Mouse (Mus musculus): ENCODE measurements around the gene Cds1. TPM values are rescaled to one million over a fixed set of nuclear protein-coding genes. Genes with fewer than 3 reads are reported as not detected.
"Not testable (repeated sequence)": the region's sequence is repeated elsewhere in the genome, so short reads cannot be mapped to it uniquely, and the experiment has no call there.

Gene Cds1
- polyA plus RNA-seq, 1 experiment from 2014 or later: 2.2 TPM

- no peak for DNase-seq
- Histone ChIP-seq H3K4me1 (ENCODE audit: insufficient read depth) (no peaks in the 10 kb centered on the region), H3K27ac (ENCODE audit: low read depth) (no peak overlapping the region), H3K9me3 (ENCODE audit: low read depth, low read length) (no peaks in the 10 kb centered on the region), H3K4me2 (no peak overlapping the region), H3K27me3 (ENCODE audit: insufficient read depth, low read length) (no peaks in the 10 kb centered on the region), H3K4me3 (ENCODE audit: low read depth, low read length) (no peak overlapping the region), H3K36me3 (ENCODE audit: insufficient read depth) (peaks cover 52% of the 10 kb centered on the region), H3K9ac (no peak overlapping the region)
- TF ChIP-seq CTCF (IDR thresholded peaks at IDR 0.05; ENCODE audit: low read depth): peak; percentile 31; the same call in 1 of the 2 replicates
- WGBS: 71% methylated on average over 8 of the region's 8 CpGs
- ATAC-seq (ENCODE audit: insufficient read depth): no peak
These were observed 68.9 kb downstream of the Cds1 start for GRCm38 (mm10) chr5:101833875-101834274.

- WGBS: 91% methylated on average over 11 of the region's 11 CpGs
- no peak overlapping the region for H3K4me2 ChIP-seq
- no peaks in the 10 kb centered on the region for H3K4me1 ChIP-seq (ENCODE audit: insufficient read depth)
- H3K4me3 ChIP-seq (ENCODE audit: low read depth, low read length): no peak overlapping the region
- DNase-seq (no peak), ATAC-seq (ENCODE audit: insufficient read depth) (no peak)
- H3K9ac ChIP-seq: no peak overlapping the region
- TF ChIP-seq CTCF (IDR thresholded peaks at IDR 0.05; ENCODE audit: low read depth): no peak
- no peaks in the 10 kb centered on the region for H3K9me3 ChIP-seq (ENCODE audit: low read depth, low read length)
- H3K27ac ChIP-seq (ENCODE audit: low read depth): no peak overlapping the region
- H3K36me3 ChIP-seq (ENCODE audit: insufficient read depth): peaks cover 65% of the 10 kb centered on the region
- no peaks in the 10 kb centered on the region for H3K27me3 ChIP-seq (ENCODE audit: insufficient read depth, low read length)
These were observed 71.3 kb downstream of the Cds1 start for GRCm38 (mm10) chr5:101836221-101836620.

GRCm38 (mm10) chr5:101837605-101838004 is 72.7 kb downstream of the Cds1 start:
- H3K36me3 ChIP-seq (ENCODE audit: insufficient read depth): peaks cover 69% of the 10 kb centered on the region
- not testable (repeated sequence) for ATAC-seq (ENCODE audit: insufficient read depth); H3K27ac ChIP-seq (ENCODE audit: low read depth); H3K9me3 ChIP-seq (ENCODE audit: low read depth, low read length); H3K27me3 ChIP-seq (ENCODE audit: insufficient read depth, low read length); H3K9ac ChIP-seq; H3K4me2 ChIP-seq; H3K4me3 ChIP-seq (ENCODE audit: low read depth, low read length); H3K4me1 ChIP-seq (ENCODE audit: insufficient read depth); DNase-seq
- 93% methylated on average over 2 of the region's 2 CpGs for WGBS

- H3K4me2 ChIP-seq: no peak overlapping the region
- no peak overlapping the region for H3K27ac ChIP-seq (ENCODE audit: low read depth)
- DNase-seq (no peak), ATAC-seq (ENCODE audit: insufficient read depth) (no peak)
- no peak for TF ChIP-seq CTCF (IDR thresholded peaks at IDR 0.05; ENCODE audit: low read depth)
- H3K9ac ChIP-seq: no peak overlapping the region
- 98% methylated on average over 5 of the region's 5 CpGs for WGBS
- peaks cover 81% of the 10 kb centered on the region for H3K36me3 ChIP-seq (ENCODE audit: insufficient read depth)
- no peaks in the 10 kb centered on the region for H3K27me3 ChIP-seq (ENCODE audit: insufficient read depth, low read length)
- H3K4me3 ChIP-seq (ENCODE audit: low read depth, low read length): no peak overlapping the region
- H3K4me1 ChIP-seq (ENCODE audit: insufficient read depth): no peaks in the 10 kb centered on the region
- no peaks in the 10 kb centered on the region for H3K9me3 ChIP-seq (ENCODE audit: low read depth, low read length)
These were observed 75.5 kb downstream of the Cds1 start for GRCm38 (mm10) chr5:101840476-101840875.

- DNase-seq (no peak), ATAC-seq (ENCODE audit: insufficient read depth) (no peak)
- Histone ChIP-seq H3K36me3 (ENCODE audit: insufficient read depth) (peaks cover 100% of the 10 kb centered on the region), H3K4me2 (no peak overlapping the region), H3K4me1 (ENCODE audit: insufficient read depth) (no peaks in the 10 kb centered on the region), H3K9me3 (ENCODE audit: low read depth, low read length) (no peaks in the 10 kb centered on the region), H3K4me3 (ENCODE audit: low read depth, low read length) (no peak overlapping the region), H3K9ac (no peak overlapping the region), H3K27me3 (ENCODE audit: insufficient read depth, low read length) (no peaks in the 10 kb centered on the region), H3K27ac (ENCODE audit: low read depth) (no peak overlapping the region)
- no peak for TF ChIP-seq CTCF (IDR thresholded peaks at IDR 0.05; ENCODE audit: low read depth)
- WGBS: 91% methylated on average over 14 of the region's 14 CpGs
These were observed 80.1 kb downstream of the Cds1 start for GRCm38 (mm10) chr5:101845011-101845410.

- Histone ChIP-seq H3K36me3 (ENCODE audit: insufficient read depth) (peaks cover 96% of the 10 kb centered on the region), H3K4me2 (no peak overlapping the region), H3K4me3 (ENCODE audit: low read depth, low read length) (no peak overlapping the region), H3K9me3 (ENCODE audit: low read depth, low read length) (no peaks in the 10 kb centered on the region), H3K9ac (no peak overlapping the region), H3K27ac (ENCODE audit: low read depth) (no peak overlapping the region), H3K4me1 (ENCODE audit: insufficient read depth) (no peaks in the 10 kb centered on the region), H3K27me3 (ENCODE audit: insufficient read depth, low read length) (no peaks in the 10 kb centered on the region)
- no peak for TF ChIP-seq CTCF (IDR thresholded peaks at IDR 0.05; ENCODE audit: low read depth)
- DNase-seq (no peak), ATAC-seq (ENCODE audit: insufficient read depth) (no peak)
- WGBS: 94% methylated on average over 8 of the region's 8 CpGs
These were observed 81.0 kb downstream of the Cds1 start for GRCm38 (mm10) chr5:101845930-101846329.

- Histone ChIP-seq H3K4me1 (ENCODE audit: insufficient read depth) (no peaks in the 10 kb centered on the region), H3K27me3 (ENCODE audit: insufficient read depth, low read length) (no peaks in the 10 kb centered on the region), H3K9ac (no peak overlapping the region), H3K4me3 (ENCODE audit: low read depth, low read length) (no peak overlapping the region), H3K27ac (ENCODE audit: low read depth) (no peak overlapping the region), H3K36me3 (ENCODE audit: insufficient read depth) (peaks cover 96% of the 10 kb centered on the region), H3K4me2 (no peak overlapping the region), H3K9me3 (ENCODE audit: low read depth, low read length) (no peaks in the 10 kb centered on the region)
- DNase-seq (no peak), ATAC-seq (ENCODE audit: insufficient read depth) (no peak)
- WGBS: 86% methylated on average over 7 of the region's 7 CpGs
- no peak for TF ChIP-seq CTCF (IDR thresholded peaks at IDR 0.05; ENCODE audit: low read depth)
These were observed 82.4 kb downstream of the Cds1 start for GRCm38 (mm10) chr5:101847323-101847722.

GRCm38 (mm10) chr5:101847762-101848161 is 82.8 kb downstream of the Cds1 start:
- Histone ChIP-seq H3K4me2 (no peak overlapping the region), H3K36me3 (ENCODE audit: insufficient read depth) (peaks cover 96% of the 10 kb centered on the region), H3K27ac (ENCODE audit: low read depth) (no peak overlapping the region), H3K9ac (no peak overlapping the region), H3K9me3 (ENCODE audit: low read depth, low read length) (no peaks in the 10 kb centered on the region), H3K27me3 (ENCODE audit: insufficient read depth, low read length) (no peaks in the 10 kb centered on the region), H3K4me3 (ENCODE audit: low read depth, low read length) (no peak overlapping the region), H3K4me1 (ENCODE audit: insufficient read depth) (no peaks in the 10 kb centered on the region)
- TF ChIP-seq CTCF (IDR thresholded peaks at IDR 0.05; ENCODE audit: low read depth): no peak
- ATAC-seq (ENCODE audit: insufficient read depth) (no peak), DNase-seq (no peak)
- WGBS: 76% methylated on average over 4 of the region's 4 CpGs

All from lung, embryonic 14.5 days (tissue).